Mouse (Mus musculus) neural tube, embryonic 14.5 days (tissue): ENCODE measurements around the gene Slit1. TPM values are rescaled to one million over a fixed set of nuclear protein-coding genes. Genes with fewer than 3 reads are reported as not detected.

Source experiments
- ATAC-seq: fragments of 200-750 bp; cut with Nextera tagmentation; 2 replicates; pipeline ENCODE4 v1.8.0; 2017; ENCODE audit warnings: low read depth, mild to moderate bottlenecking, moderate TSS enrichment, moderate library complexity
- H3K27ac ChIP-seq: fragments of 300-500 bp; sonication (generic); 2 replicates; pipeline ENCODE4 v1.5.1; 2014; ENCODE audit warnings: low read depth, mild to moderate bottlenecking, control low read depth, low read length, moderate library complexity, mixed read lengths
- H3K27me3 ChIP-seq: fragments of 300-500 bp; sonication (generic); 2 replicates; pipeline ENCODE4 v1.6.1; 2014; ENCODE audit warnings: low read length; ENCODE audit not compliant: control insufficient read depth, insufficient read depth
- H3K36me3 ChIP-seq: fragments of 300-500 bp; sonication (generic); 2 replicates; pipeline ENCODE4 v1.6.1; 2014; ENCODE audit warnings: low read length, mixed read lengths; ENCODE audit not compliant: control insufficient read depth, insufficient read depth
- H3K4me1 ChIP-seq: fragments of 300-500 bp; sonication (generic); 2 replicates; pipeline ENCODE4 v1.6.1; 2014; ENCODE audit warnings: low read length; ENCODE audit not compliant: control insufficient read depth, insufficient read depth
- H3K4me2 ChIP-seq: fragments of 300-500 bp; sonication (generic); 2 replicates; pipeline ENCODE4 v1.6.1; 2014; ENCODE audit warnings: mild to moderate bottlenecking, low read depth, low read length, control low read depth
- H3K4me3 ChIP-seq: fragments of 300-500 bp; sonication (generic); 2 replicates; pipeline ENCODE4 v1.5.1; 2014; ENCODE audit warnings: low read depth, low read length, control low read depth, mixed read lengths
- H3K9ac ChIP-seq: fragments of 300-500 bp; sonication (generic); replicated peaks from 2 replicates; pipeline ENCODE4 v1.6.1; 2014; ENCODE audit warnings: low read depth, mild to moderate bottlenecking, control low read depth, low read length, mixed read lengths
- H3K9me3 ChIP-seq: fragments of 300-500 bp; sonication (generic); 2 replicates; pipeline ENCODE4 v1.6.1; 2016; ENCODE audit warnings: low read length; ENCODE audit not compliant: control insufficient read depth
- whole genome bisulfite sequencing: fragments of 180-500 bp; shearing (Covaris S2); extraction: QIAGEN DNeasy Blood & Tissue Kit; methylation state at CpG from one replicate; pipeline ENCODE4 v1.1.7; 2014; 5-methylcytosine and 5-hydroxymethylcytosine counted together
- polyA plus RNA-seq: library from polyadenylated mRNA; unstranded; fragments of >200 nt; fragmentation: Nextera tagmentation; extraction: Ambion mirVana; gene quantifications from 2 replicates; pipeline ENCODE4 v1.2.1, GENCODE M21; 2014

The Slit1 gene
- polyA plus RNA-seq, 1 experiment from 2014 or later = 53.5 TPM

DNA sequence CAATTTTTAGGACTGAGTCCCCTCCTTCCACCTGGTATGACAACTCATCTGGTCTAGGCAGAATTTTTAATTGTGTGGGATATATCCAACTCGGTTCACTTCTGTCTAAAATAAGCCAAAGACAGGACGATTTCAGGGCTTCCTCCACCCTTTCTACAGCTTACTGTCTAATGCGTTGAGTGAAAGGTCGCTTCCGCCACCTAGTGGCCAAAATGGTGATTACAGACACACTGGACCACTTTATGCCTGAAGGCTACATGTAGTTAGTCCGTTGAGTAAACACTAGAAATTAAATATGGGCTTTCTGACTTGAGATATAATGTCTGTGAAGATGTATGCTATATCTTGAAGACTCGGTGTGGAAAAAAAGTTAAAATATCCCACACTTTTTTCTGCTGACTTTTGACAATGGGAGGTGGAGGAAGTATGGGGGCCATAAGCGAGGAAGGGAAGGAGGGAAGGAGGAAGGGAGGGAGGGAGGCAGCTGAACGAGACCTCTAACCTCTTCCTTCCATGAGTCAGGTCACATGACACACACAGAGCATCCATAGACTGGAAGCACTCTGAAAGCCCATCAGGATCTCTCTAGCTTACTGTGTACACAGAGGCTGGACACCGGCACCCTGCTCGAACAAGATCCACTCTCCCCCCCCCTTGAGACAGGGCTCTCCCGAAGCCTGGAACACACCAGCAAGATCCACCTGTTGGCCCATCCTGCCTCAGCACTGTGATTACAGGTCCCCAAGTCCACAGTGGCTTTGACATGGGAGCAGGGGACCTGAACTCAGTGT is 20.6 kb upstream of the Slit1 start:
- WGBS = 31% methylated on average over 12 of the region's 12 CpGs
- Histone ChIP-seq H3K9ac (no peak overlapping the region), H3K4me1 (0 out of 2 replicates have a peak, but pooled peaks cover 3% of the 10 kb centered on the region), H3K36me3 (no peaks in the 10 kb centered on the region), H3K4me3 (no peak overlapping the region), H3K9me3 (no peaks in the 10 kb centered on the region), H3K4me2 (no peak overlapping the region), H3K27me3 (no peaks in the 10 kb centered on the region), H3K27ac (no peak overlapping the region)
- ATAC-seq = peak; percentile 77

- no peak overlapping the region for H3K9ac ChIP-seq
- ATAC-seq = no peak
- 0 out of 2 replicates have a peak, but pooled peaks cover 3% of the 10 kb centered on the region for H3K4me1 ChIP-seq
- no peak overlapping the region; the same call in 1 of the 2 replicates for H3K27ac ChIP-seq
- H3K4me3 ChIP-seq = no peak overlapping the region
- 28% methylated on average over 9 of the region's 9 CpGs for WGBS
- no peak overlapping the region for H3K4me2 ChIP-seq
- no peaks in the 10 kb centered on the region for H3K36me3 ChIP-seq
- no peaks in the 10 kb centered on the region for H3K9me3 ChIP-seq
- no peaks in the 10 kb centered on the region for H3K27me3 ChIP-seq
These were observed 18.1 kb upstream of the Slit1 start for GRCm38 (mm10) chr19:41761529-41761928.

- no peaks in the 10 kb centered on the region for H3K27me3 ChIP-seq
- H3K4me2 ChIP-seq = no peak overlapping the region
- no peak overlapping the region for H3K27ac ChIP-seq
- no peak for ATAC-seq
- H3K36me3 ChIP-seq = no peaks in the 10 kb centered on the region
- WGBS = 73% methylated on average over 6 of the region's 6 CpGs
- no peak overlapping the region for H3K4me3 ChIP-seq
- H3K4me1 ChIP-seq = 0 out of 2 replicates have a peak, but pooled peaks cover 3% of the 10 kb centered on the region
- no peak overlapping the region for H3K9ac ChIP-seq
- no peaks in the 10 kb centered on the region for H3K9me3 ChIP-seq
These were observed 16.3 kb upstream of the Slit1 start for GRCm38 (mm10) chr19:41759765-41760164.

DNA sequence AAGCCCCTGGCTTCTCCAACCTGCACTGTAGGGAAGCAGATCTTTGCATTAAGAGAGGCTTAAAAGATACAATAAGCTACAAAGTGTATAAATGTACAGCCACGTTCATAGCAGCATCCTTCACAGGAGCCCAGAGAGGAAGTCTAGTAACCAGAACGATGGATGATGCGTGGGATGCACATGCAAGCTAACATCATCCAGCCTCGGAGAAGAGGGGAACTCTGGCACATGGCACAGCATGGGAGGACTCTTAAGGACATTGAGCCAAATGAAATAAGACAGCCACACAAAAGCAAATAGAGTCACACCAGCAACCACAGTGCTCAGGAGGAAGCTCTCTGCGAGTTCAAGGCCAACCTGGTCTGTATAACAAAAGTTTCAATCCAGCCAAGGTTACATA is 15.8 kb upstream of the Slit1 start:
- WGBS = 89% methylated on average over 5 of the region's 5 CpGs
- no peaks in the 10 kb centered on the region for H3K27me3 ChIP-seq

GRCm38 (mm10) chr19:41754760-41755159 is 11.3 kb upstream of the Slit1 start:
- Histone ChIP-seq H3K4me1 (no peaks in the 10 kb centered on the region), H3K9me3 (no peaks in the 10 kb centered on the region), H3K4me3 (no peak overlapping the region), H3K4me2 (no peak overlapping the region), H3K9ac (no peak overlapping the region), H3K36me3 (no peaks in the 10 kb centered on the region), H3K27me3 (no peaks in the 10 kb centered on the region), H3K27ac (no peak overlapping the region)
- WGBS = 25% methylated on average over 15 of the region's 15 CpGs
- ATAC-seq = no peak

More for the DNA sequence above, 15.8 kb upstream of the Slit1 start:
- no peaks in the 10 kb centered on the region for H3K9me3 ChIP-seq
- no peak overlapping the region for H3K27ac ChIP-seq
- no peak overlapping the region for H3K4me2 ChIP-seq
- no peak for ATAC-seq
- 0 out of 2 replicates have a peak, but pooled peaks cover 3% of the 10 kb centered on the region for H3K4me1 ChIP-seq
- H3K4me3 ChIP-seq = no peak overlapping the region
- H3K36me3 ChIP-seq = no peaks in the 10 kb centered on the region
- no peak overlapping the region for H3K9ac ChIP-seq

DNA sequence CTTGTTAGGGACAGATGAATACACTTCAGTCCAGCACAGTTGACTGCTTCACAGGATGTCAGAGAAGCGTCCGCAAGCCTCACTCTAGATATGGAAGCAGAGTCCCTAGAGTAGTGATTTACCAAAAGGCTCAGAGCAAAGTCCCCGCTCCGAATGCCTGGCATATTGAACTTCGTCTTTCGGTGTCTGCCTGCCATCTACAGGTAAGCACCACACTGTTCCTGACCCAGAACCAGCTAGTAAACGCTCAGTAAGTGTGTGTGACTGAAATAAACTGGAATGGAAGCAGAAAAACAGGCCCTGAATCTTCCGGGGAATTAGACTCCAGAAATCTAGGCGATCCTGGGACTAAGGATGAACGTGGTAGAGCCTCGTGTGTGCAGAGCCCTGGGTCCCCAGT is 8.4 kb upstream of the Slit1 start:
- 70% methylated on average over 11 of the region's 11 CpGs for WGBS
- no peak overlapping the region for H3K27ac ChIP-seq
- no peaks in the 10 kb centered on the region for H3K4me1 ChIP-seq
- H3K9ac ChIP-seq = no peak overlapping the region
- ATAC-seq = no peak
- no peaks in the 10 kb centered on the region for H3K36me3 ChIP-seq
- H3K9me3 ChIP-seq = no peaks in the 10 kb centered on the region
- no peak overlapping the region for H3K4me2 ChIP-seq
- no peak overlapping the region for H3K4me3 ChIP-seq
- no peaks in the 10 kb centered on the region for H3K27me3 ChIP-seq

- H3K36me3 ChIP-seq = no peaks in the 10 kb centered on the region
- no peaks in the 10 kb centered on the region for H3K9me3 ChIP-seq
- H3K27ac ChIP-seq = no peak overlapping the region
- H3K4me2 ChIP-seq = no peak overlapping the region
- H3K9ac ChIP-seq = no peak overlapping the region
- 0 out of 2 replicates have a peak, but pooled peaks cover 2% of the 10 kb centered on the region for H3K27me3 ChIP-seq
- 80% methylated on average over 14 of the region's 14 CpGs for WGBS
- no peak for ATAC-seq
- H3K4me1 ChIP-seq = peaks cover 6% of the 10 kb centered on the region; the same call in 1 of the 2 replicates
- H3K4me3 ChIP-seq = no peak overlapping the region
These were observed 4.0 kb upstream of the Slit1 start for GRCm38 (mm10) chr19:41747436-41747835.

DNA sequence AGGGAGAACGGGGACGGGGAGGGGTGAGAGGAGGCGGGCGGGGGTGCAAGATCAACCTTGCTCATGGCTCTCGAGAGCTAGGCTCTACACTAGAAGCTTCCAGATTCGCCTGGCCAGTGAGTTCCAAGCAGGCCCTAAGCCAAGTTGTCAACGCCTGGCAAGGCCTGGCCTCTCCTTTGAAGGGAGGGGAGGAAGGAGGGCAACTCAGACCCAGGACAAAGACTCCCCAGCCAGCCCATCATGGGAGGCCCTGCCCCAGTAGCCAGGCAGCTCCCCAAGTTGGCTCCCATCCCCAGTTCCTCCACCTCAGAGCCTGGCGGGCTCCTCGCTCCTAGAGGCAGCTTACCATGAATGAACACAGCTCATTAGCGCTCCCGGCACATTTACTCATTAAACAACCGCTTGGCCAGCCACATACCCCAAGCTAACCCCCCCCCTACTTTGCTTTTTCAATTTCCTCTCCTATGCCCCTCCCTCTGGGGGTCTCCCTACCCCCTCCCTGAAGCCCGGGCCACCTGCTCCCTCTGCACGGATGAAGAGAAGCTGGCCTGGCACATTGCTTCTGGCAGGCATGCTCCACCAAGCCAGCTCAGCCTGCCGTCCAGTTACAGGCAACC is 2.6 kb upstream of the Slit1 start:
- Histone ChIP-seq H3K4me2 (no peak overlapping the region), H3K9me3 (no peaks in the 10 kb centered on the region), H3K27ac (peak overlapping the region; percentile 46), H3K4me3 (no peak overlapping the region), H3K9ac (no peak overlapping the region), H3K27me3 (0 out of 2 replicates have a peak, but pooled peaks cover 4% of the 10 kb centered on the region), H3K4me1 (peaks cover 11% of the 10 kb centered on the region; the same call in 1 of the 2 replicates), H3K36me3 (no peaks in the 10 kb centered on the region)
- peak; percentile 73 for ATAC-seq
- 18% methylated on average over 14 of the region's 15 CpGs for WGBS

- ATAC-seq = no peak
- Histone ChIP-seq H3K4me1 (peaks cover 29% of the 10 kb centered on the region), H3K9me3 (no peaks in the 10 kb centered on the region), H3K4me2 (peak overlapping the region; percentile 72), H3K27me3 (0 out of 2 replicates have a peak, but pooled peaks cover 4% of the 10 kb centered on the region), H3K36me3 (no peaks in the 10 kb centered on the region), H3K4me3 (peak overlapping the region; percentile 6; the same call in 1 of the 2 replicates), H3K27ac (peak overlapping the region; percentile 66; the same call in 1 of the 2 replicates), H3K9ac (no peak overlapping the region)
- 17% methylated on average over 4 of the region's 4 CpGs for WGBS
These were observed 4.6 kb downstream of the Slit1 start for GRCm38 (mm10) chr19:41738896-41739295.
